Mouse (Mus musculus) ES-Bruce4 (cell line): ENCODE data around the gene Sprr4.

Experiments used
- CTCF ChIP-seq: IDR thresholded peaks from one replicate; pipeline ENCODE4 v1.8.1; 2011; ENCODE audit warnings: low read depth, low read length
- EP300 ChIP-seq: IDR thresholded peaks from 2 replicates; pipeline ENCODE4 v1.6.1; 2011; ENCODE audit warnings: low read depth, low read length; ENCODE audit not compliant: insufficient read depth
- POLR2A ChIP-seq: IDR thresholded peaks from one replicate; pipeline ENCODE4 v1.8.1; 2011; ENCODE audit warnings: low read length; ENCODE audit not compliant: insufficient read depth

GRCm38 (mm10) chr3:92470111-92470510 is 30.2 kb downstream of the Sprr4 start:
- no peak for TF ChIP-seq POLR2A
- TF ChIP-seq CTCF = no peak
- no peak for TF ChIP-seq EP300
